Mouse (Mus musculus): ENCODE measurements at regions not wholly inside any gene's neighbourhood (a gene's known extent, or its start where the extent isn't known, plus 50 kb on each side); places are given as distances from the start of the nearest gene placed in this dataset.
"Not testable (repeated sequence)": the region's sequence is repeated elsewhere in the genome, so short reads cannot be mapped to it uniquely, and the experiment has no call there.

DNA sequence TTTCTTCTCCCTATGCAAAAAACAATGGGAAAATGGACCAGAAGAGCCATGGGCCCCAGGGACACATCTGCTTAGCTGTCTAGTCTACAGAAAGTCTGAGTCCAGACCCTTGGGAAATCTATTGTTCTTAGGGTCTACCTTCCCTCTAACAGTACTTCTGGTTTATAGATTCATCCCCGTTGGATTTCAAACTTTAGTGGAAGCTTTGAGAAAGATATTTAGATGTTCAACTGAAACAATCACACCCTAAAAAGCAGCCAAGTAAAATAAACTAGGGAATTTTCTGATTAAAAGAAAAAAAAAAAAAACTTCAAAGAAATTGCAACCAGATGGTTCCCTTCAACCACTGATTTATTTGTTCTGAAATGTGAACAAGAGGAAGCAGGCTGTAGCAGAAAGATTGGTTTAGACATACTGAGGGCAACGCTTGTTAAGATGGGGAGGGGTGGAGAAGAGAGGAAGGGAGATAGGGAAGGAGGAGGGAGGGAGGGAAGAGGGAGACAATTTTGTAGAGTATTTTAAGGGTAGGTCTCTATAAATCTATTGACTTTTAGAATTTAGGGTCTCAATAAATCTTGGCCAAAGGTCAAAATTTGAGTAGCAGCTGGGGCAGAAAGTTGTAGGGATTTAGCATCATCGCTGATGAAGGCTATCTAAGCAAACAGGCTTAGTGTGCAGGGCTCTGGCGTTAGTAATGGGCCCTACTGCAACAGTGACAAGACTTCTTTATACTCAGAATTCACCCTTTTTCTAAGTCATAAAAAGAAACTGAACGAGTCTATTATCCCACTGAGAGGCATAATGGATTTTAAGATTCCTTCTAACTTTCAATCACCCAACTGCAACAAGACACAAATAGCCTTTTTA lies 132.3 kb upstream of the Supt20 start:
- no peak overlapping the region for H3K27ac ChIP-seq (ENCODE audit: insufficient read depth, low read depth, low read length)
- WGBS, result 31% methylated on average over 5 of the region's 5 CpGs
- no peaks in the 10 kb centered on the region for H3K36me3 ChIP-seq (ENCODE audit: control insufficient read depth, insufficient read depth, low read length)
- DNase-seq, result peak; percentile 5
- H3K27me3 ChIP-seq (replicated peaks; ENCODE audit: control insufficient read depth, insufficient read depth, low read length), result no peaks in the 10 kb centered on the region; the same call in 1 of the 2 replicates
- no peak for TF ChIP-seq POLR2A (IDR thresholded peaks at IDR 0.05; ENCODE audit: low read depth, low read length)
- TF ChIP-seq CTCF (conservative IDR thresholded peaks at IDR 0.05; ENCODE audit: insufficient read depth, insufficient read length, low read depth, low read length), result no peak
- no peaks in the 10 kb centered on the region for H3K4me1 ChIP-seq (ENCODE audit: control insufficient read depth, insufficient read depth, low read length)
- H3K4me3 ChIP-seq (ENCODE audit: insufficient read depth, low read depth, low read length), result no peak overlapping the region

DNA sequence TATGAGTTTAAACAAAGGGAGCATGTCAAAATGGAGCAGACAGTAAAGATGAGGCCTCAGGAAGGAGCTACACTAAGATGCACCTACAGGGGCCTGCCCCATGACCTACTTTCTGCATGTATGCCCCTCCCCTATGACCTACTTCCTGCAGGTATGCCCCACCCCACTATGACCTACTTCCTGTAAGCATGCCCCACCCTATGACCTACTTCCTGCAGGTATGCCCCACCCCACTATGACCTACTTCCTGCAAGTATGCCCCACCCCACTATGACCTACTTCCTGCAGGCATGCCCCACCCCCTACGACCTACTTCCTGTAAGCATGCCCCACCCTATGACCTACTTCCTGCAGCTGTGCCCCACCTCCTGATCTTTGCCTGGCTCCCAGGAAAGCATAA lies 125.3 kb upstream of the Supt20 start:
- Histone ChIP-seq H3K27me3 (replicated peaks; ENCODE audit: control insufficient read depth, insufficient read depth, low read length) (no peaks in the 10 kb centered on the region; the same call in 1 of the 2 replicates), H3K4me3 (ENCODE audit: insufficient read depth, low read depth, low read length) (no peak overlapping the region), H3K27ac (ENCODE audit: insufficient read depth, low read depth, low read length) (no peak overlapping the region), H3K36me3 (ENCODE audit: control insufficient read depth, insufficient read depth, low read length) (no peaks in the 10 kb centered on the region), H3K4me1 (ENCODE audit: control insufficient read depth, insufficient read depth, low read length) (no peaks in the 10 kb centered on the region)
- no peak for TF ChIP-seq POLR2A (IDR thresholded peaks at IDR 0.05; ENCODE audit: low read depth, low read length)
- no peak for TF ChIP-seq CTCF (conservative IDR thresholded peaks at IDR 0.05; ENCODE audit: insufficient read depth, insufficient read length, low read depth, low read length)
- 88% methylated on average over 1 of the region's 1 CpGs for WGBS
- DNase-seq, result no peak

DNA sequence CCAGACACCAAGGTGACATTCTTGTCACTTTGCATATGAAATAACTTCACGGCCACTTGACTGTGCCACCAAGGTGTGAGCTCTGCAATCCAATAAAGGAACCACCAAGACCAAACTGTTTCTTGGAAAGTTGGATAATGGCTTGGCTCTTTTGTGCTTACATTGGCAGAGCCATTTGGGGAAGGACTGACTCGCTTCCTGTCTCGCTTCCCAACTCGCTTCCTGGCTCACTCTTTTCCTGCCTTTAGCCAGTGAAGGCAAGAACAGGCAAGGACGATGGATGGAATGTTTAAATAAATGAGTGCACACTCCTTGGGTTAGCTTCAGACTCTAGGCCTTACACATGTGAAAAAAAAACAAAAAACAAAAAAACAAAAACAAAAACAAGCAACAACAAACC lies 124.5 kb upstream of the Supt20 start:
- no peaks in the 10 kb centered on the region for H3K4me1 ChIP-seq (ENCODE audit: control insufficient read depth, insufficient read depth, low read length)
- WGBS, result 66% methylated on average over 5 of the region's 5 CpGs

GRCm38 (mm10) chr3:54570501-54570900 lies 122.1 kb upstream of the Supt20 start:
- Histone ChIP-seq H3K4me1 (ENCODE audit: control insufficient read depth, insufficient read depth, low read length) (no peaks in the 10 kb centered on the region), H3K27me3 (replicated peaks; ENCODE audit: control insufficient read depth, insufficient read depth, low read length) (no peaks in the 10 kb centered on the region), H3K36me3 (ENCODE audit: control insufficient read depth, insufficient read depth, low read length) (no peaks in the 10 kb centered on the region), H3K27ac (ENCODE audit: insufficient read depth, low read depth, low read length) (no peak overlapping the region), H3K4me3 (ENCODE audit: insufficient read depth, low read depth, low read length) (no peak overlapping the region)
- no peak for TF ChIP-seq CTCF (conservative IDR thresholded peaks at IDR 0.05; ENCODE audit: insufficient read depth, insufficient read length, low read depth, low read length)
- no peak for TF ChIP-seq POLR2A (IDR thresholded peaks at IDR 0.05; ENCODE audit: low read depth, low read length)
- 83% methylated on average over 8 of the region's 8 CpGs for WGBS
- no peak for DNase-seq

More for the DNA sequence above, 124.5 kb upstream of the Supt20 start:
- no peak overlapping the region for H3K4me3 ChIP-seq (ENCODE audit: insufficient read depth, low read depth, low read length)
- no peaks in the 10 kb centered on the region; the same call in 1 of the 2 replicates for H3K27me3 ChIP-seq (replicated peaks; ENCODE audit: control insufficient read depth, insufficient read depth, low read length)
- H3K27ac ChIP-seq (ENCODE audit: insufficient read depth, low read depth, low read length), result no peak overlapping the region
- no peak for TF ChIP-seq POLR2A (IDR thresholded peaks at IDR 0.05; ENCODE audit: low read depth, low read length)
- no peak for TF ChIP-seq CTCF (conservative IDR thresholded peaks at IDR 0.05; ENCODE audit: insufficient read depth, insufficient read length, low read depth, low read length)
- no peaks in the 10 kb centered on the region for H3K36me3 ChIP-seq (ENCODE audit: control insufficient read depth, insufficient read depth, low read length)
- no peak for DNase-seq

GRCm38 (mm10) chr3:54577851-54578250 lies 114.8 kb upstream of the Supt20 start:
- H3K36me3 ChIP-seq (ENCODE audit: control insufficient read depth, insufficient read depth, low read length), result no peaks in the 10 kb centered on the region
- H3K4me3 ChIP-seq (ENCODE audit: insufficient read depth, low read depth, low read length), result no peak overlapping the region
- TF ChIP-seq CTCF (conservative IDR thresholded peaks at IDR 0.05; ENCODE audit: insufficient read depth, insufficient read length, low read depth, low read length) (no peak), POLR2A (IDR thresholded peaks at IDR 0.05; ENCODE audit: low read depth, low read length) (no peak)
- no peaks in the 10 kb centered on the region for H3K4me1 ChIP-seq (ENCODE audit: control insufficient read depth, insufficient read depth, low read length)
- DNase-seq, result no peak
- H3K27me3 ChIP-seq (replicated peaks; ENCODE audit: control insufficient read depth, insufficient read depth, low read length), result no peaks in the 10 kb centered on the region
- 93% methylated on average over 5 of the region's 5 CpGs for WGBS
- H3K27ac ChIP-seq (ENCODE audit: insufficient read depth, low read depth, low read length), result no peak overlapping the region

- TF ChIP-seq CTCF (conservative IDR thresholded peaks at IDR 0.05; ENCODE audit: insufficient read depth, insufficient read length, low read depth, low read length) (no peak), POLR2A (IDR thresholded peaks at IDR 0.05; ENCODE audit: low read depth, low read length) (no peak)
- Histone ChIP-seq H3K4me1 (ENCODE audit: control insufficient read depth, insufficient read depth, low read length) (no peaks in the 10 kb centered on the region), H3K4me3 (ENCODE audit: insufficient read depth, low read depth, low read length) (no peak overlapping the region), H3K27ac (ENCODE audit: insufficient read depth, low read depth, low read length) (no peak overlapping the region), H3K27me3 (replicated peaks; ENCODE audit: control insufficient read depth, insufficient read depth, low read length) (no peaks in the 10 kb centered on the region), H3K36me3 (ENCODE audit: control insufficient read depth, insufficient read depth, low read length) (no peaks in the 10 kb centered on the region)
- WGBS, result 97% methylated on average over 2 of the region's 2 CpGs
- no peak for DNase-seq
These were observed 113.2 kb upstream of the Supt20 start for GRCm38 (mm10) chr3:54579425-54579824.

GRCm38 (mm10) chr3:54580339-54580738 lies 112.3 kb upstream of the Supt20 start:
- no peak for TF ChIP-seq CTCF (conservative IDR thresholded peaks at IDR 0.05; ENCODE audit: insufficient read depth, insufficient read length, low read depth, low read length)
- no peak for TF ChIP-seq POLR2A (IDR thresholded peaks at IDR 0.05; ENCODE audit: low read depth, low read length)
- H3K27me3 ChIP-seq (replicated peaks; ENCODE audit: control insufficient read depth, insufficient read depth, low read length), result no peaks in the 10 kb centered on the region
- H3K4me1 ChIP-seq (ENCODE audit: control insufficient read depth, insufficient read depth, low read length), result no peaks in the 10 kb centered on the region
- WGBS, result 92% methylated on average over 6 of the region's 6 CpGs
- no peak overlapping the region for H3K4me3 ChIP-seq (ENCODE audit: insufficient read depth, low read depth, low read length)
- no peak for DNase-seq
- no peak overlapping the region for H3K27ac ChIP-seq (ENCODE audit: insufficient read depth, low read depth, low read length)
- no peaks in the 10 kb centered on the region for H3K36me3 ChIP-seq (ENCODE audit: control insufficient read depth, insufficient read depth, low read length)

GRCm38 (mm10) chr3:54585781-54586180 lies 106.8 kb upstream of the Supt20 start:
- H3K36me3 ChIP-seq (ENCODE audit: control insufficient read depth, insufficient read depth, low read length); H3K27me3 ChIP-seq (replicated peaks; ENCODE audit: control insufficient read depth, insufficient read depth, low read length); H3K27ac ChIP-seq (ENCODE audit: insufficient read depth, low read depth, low read length); H3K4me3 ChIP-seq (ENCODE audit: insufficient read depth, low read depth, low read length); DNase-seq; H3K4me1 ChIP-seq (ENCODE audit: control insufficient read depth, insufficient read depth, low read length): not testable (repeated sequence)
- WGBS, result 89% methylated on average over 10 of the region's 10 CpGs
